Mouse (Mus musculus) heart, adult 2 months (tissue): ENCODE measurements around the gene Trak1.

Source experiments
- CTCF ChIP-seq: fragments of 200-600 bp; IDR thresholded peaks from 2 replicates; pipeline ENCODE4 v1.8.1; 2022; ENCODE audit warnings: antibody characterized with exemption, mild to moderate bottlenecking, moderate library complexity
- EP300 ChIP-seq: fragments of 200-500 bp; IDR thresholded peaks from 2 replicates; pipeline ENCODE4 v1.6.1; 2011; ENCODE audit warnings: low read depth, low read length, control low read depth; ENCODE audit not compliant: insufficient read depth
- POLR2A ChIP-seq: fragments of 200-500 bp; IDR thresholded peaks from 2 replicates; pipeline ENCODE4 v1.6.1; 2011; ENCODE audit warnings: mild to moderate bottlenecking, low read depth, low read length, control low read depth; ENCODE audit not compliant: insufficient read depth

DNA sequence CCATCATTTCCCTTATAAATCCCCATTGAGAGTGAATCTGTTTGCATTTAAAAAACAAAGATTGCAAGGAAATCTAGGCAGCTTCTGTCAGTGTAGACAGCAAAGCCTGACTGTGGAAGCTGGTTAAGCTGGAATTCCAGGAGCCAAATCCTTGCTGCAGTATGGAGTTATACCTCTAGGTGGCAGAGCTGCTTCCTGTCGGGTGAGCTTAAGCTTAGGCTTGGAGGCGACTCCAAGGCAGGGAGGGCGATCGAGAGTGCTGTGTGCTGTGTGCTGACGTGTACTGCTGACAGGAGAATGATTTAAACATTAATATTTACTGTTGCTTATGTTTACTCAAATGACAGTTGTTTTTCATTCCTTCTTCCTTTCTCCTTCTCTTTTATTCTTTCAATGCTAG lies 95.1 kb downstream of the Trak1 start:
- TF ChIP-seq CTCF (peak; percentile 87), POLR2A (no peak), EP300 (no peak)
